Mouse (Mus musculus): ENCODE measurements around the gene Ece1. TPM values are rescaled to one million over a fixed set of nuclear protein-coding genes. Genes with fewer than 3 reads are reported as not detected.

Gene Ece1
- total RNA-seq, 4 experiments from 2014 or later: 47.2 to 63.1 (median 53.9) TPM

- no peak for DNase-seq (ENCODE audit: low spot score in 2 of 2)
Observed at GRCm38 (mm10) chr4:137913321-137914057, 51.5 kb downstream of the Ece1 start.

DNA sequence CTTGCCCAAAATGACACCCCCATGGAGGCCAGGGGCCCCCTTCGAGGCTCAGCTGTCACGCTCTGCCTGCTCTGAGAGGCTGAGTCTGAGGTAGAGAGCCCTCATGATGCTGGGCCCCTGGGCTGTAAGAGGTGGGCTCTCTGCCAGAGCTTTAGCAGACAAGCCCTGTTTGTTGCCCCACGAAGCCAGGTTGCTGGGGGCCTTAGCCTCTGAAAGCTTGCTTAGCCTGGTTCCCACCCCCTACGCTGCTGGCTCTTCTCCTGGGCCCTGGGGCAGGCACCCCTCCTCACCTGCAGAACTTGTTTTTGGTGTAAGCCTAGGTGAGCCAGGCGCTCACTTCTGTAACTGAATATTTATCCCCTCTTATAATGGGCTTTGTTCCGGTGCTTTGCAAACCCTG, 55.6 kb downstream of the Ece1 start:
- no peak for DNase-seq (ENCODE audit: low spot score in 2 of 2)

DNA sequence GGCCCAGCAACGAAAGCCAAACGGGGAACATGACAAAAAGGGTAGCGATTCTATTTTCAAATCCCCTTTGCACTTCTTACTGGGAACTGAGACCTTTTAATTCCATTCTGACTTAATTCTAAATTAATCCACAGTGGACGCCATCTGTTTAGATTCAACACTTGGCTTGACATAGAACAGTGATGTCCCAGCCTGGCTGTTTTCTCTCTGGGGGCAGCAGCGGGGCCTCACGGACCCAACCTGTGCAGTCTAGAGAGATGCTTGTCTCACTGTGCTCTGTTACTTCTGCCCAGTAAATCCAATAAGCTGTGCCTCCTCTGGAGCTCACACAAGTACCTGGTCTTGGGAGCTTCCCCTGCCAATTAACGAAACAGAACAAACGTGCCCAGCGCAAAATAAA, 56.5 kb downstream of the Ece1 start:
- no peak for DNase-seq (ENCODE audit: low spot score in 2 of 2)

DNA sequence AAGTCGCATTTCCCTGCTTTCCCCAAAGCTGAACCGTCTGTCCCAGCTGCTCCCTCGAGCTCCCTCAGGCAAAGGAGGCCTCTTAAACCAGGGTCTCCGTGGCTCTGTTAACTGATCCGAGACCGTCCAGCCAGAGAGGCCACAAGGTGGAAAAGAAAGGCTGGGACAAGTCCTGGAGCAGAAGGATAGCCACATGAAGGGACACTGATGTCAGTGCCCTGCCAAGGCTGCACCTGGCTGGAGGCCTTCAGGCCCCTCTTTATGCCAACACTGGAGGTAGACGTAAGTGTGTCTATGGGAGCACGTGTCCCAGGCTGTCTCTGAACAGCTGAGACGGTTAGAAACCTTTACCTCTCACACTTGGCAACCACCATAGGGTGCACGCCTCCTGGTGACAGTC, 57.1 kb downstream of the Ece1 start:
- no peak for DNase-seq (ENCODE audit: low spot score in 2 of 2)

- DNase-seq (ENCODE audit: low spot score in 2 of 2): no peak
Observed at GRCm38 (mm10) chr4:137920005-137920404, 58.0 kb downstream of the Ece1 start.

DNA sequence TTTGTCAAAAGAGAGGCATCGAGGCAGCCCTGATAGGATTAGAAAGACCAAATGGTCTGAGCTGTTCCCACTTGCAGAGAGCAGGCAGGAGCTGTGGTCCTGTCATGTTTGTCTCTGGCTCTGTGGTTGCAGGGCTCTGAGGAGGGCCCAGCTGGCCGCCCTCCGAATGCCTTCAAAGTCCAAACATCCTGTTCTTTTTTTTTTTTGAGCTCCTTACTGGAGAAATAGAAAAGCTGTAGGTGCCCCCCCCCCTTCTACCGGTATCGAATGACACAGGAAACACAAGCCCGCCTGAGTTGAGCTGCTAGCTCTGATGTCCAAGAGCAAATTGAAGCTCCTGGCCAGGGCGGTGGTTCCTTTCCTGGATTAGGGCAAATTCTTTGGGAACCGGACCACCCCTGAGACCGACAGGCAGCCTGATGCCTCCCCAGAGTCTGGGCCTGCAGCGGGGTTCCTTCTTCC, 58.5 kb downstream of the Ece1 start:
- no peak for DNase-seq (ENCODE audit: low spot score in 2 of 2)

DNA sequence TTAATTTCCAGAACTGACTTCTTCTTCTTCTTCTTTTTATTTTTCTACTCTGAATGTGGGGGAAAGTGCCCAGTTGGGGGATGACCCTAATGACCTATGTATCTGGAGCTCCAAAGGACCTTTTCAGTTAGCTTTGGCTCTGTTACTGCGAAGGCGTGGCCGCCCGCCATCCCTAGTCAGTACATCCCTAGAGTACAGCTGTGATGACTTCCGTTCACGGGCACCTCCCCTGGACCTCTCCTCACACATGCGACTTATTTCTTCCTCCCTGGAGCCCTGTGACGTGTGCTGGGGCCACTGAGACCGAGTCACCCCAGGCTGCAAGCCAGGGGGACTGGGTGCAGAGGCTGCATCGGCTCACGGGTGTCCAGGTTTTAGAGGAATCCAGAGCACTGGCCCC, 59.5 kb downstream of the Ece1 start:
- no peak for DNase-seq (ENCODE audit: low spot score in 2 of 2)

DNA sequence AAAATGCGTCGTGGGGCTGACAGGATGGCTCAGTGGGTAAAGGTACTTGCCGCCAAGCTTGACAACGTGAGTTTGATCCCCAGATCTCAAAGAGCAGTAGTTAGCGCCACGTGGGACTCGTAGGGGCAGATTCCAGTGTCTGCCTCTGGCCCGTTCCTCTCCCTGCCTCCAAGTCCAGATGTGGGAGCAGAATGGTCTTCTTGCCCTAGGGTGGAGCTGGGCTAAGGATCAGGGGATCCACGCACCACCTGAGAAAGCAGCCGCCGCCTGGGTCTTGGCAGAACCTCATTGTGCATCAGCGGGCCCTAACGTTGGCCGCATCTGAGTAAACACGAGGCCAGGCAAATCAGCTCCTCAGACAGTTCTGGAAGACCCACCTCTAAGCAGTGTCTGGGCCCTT, 61.0 kb downstream of the Ece1 start:
- no peak for DNase-seq (ENCODE audit: low spot score in 2 of 2)

- no peak for DNase-seq (ENCODE audit: low spot score in 2 of 2)
Observed at GRCm38 (mm10) chr4:137925176-137925575, 63.1 kb downstream of the Ece1 start.

- no peak for DNase-seq (ENCODE audit: low spot score in 2 of 2)
Observed at GRCm38 (mm10) chr4:137926161-137926560, 64.1 kb downstream of the Ece1 start.

GRCm38 (mm10) chr4:137927136-137927535, 65.1 kb downstream of the Ece1 start:
- DNase-seq (ENCODE audit: low spot score in 2 of 2): no peak

DNA sequence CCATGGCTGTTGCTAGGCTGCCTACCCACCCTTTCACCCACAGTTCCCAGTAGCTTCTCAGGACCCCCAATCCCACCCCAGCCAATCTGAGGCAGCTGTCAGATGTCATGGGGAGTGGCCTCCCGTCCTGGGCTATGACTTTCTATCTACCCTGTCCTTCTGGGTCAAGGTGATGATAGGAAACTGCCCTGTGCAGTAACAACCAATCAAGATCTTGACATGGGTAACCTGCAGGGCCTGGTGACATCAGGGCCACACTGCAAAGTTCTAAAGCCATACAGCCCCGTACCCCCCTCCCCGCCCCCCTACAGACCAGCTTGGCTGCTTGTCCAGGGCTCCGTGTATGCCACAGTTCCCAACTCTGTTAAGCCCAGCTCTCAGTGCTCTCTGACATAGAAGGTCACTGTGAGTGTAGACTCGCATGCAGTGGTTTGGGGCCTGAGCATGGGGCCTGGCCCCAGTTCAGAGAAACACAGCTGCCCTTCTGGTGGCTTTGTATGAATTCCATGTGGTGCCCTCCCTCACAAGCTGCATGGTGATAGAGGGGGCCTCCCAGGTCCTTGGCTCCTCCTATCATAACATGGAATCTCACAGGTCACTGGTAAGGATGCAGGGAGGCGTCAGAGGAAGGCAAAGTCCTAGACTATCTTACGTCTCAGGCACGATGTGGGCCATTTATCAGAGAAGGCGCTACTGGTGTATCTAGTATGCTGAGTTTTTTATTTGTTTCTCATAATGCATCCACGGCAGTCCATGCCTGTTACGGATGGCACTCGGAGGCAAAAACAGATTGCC, 65.9 kb downstream of the Ece1 start:
- DNase-seq (ENCODE audit: low spot score in 2 of 2): no peak

GRCm38 (mm10) chr4:137928813-137929212, 66.8 kb downstream of the Ece1 start:
- DNase-seq (ENCODE audit: low spot score in 2 of 2): no peak

- no peak for DNase-seq (ENCODE audit: low spot score in 2 of 2)
Observed at GRCm38 (mm10) chr4:137929341-137930016, 67.4 kb downstream of the Ece1 start.

- DNase-seq (ENCODE audit: low spot score in 2 of 2): no peak
Observed at GRCm38 (mm10) chr4:137930500-137931008, 68.5 kb downstream of the Ece1 start.

- DNase-seq (ENCODE audit: low spot score in 2 of 2): peak in 1 of 2 experiments; percentile 32
Observed at GRCm38 (mm10) chr4:137931009-137931757, 69.1 kb downstream of the Ece1 start.

GRCm38 (mm10) chr4:137932554-137933178, 70.6 kb downstream of the Ece1 start:
- no peak for DNase-seq (ENCODE audit: low spot score in 2 of 2)

GRCm38 (mm10) chr4:137933328-137933727, 71.3 kb downstream of the Ece1 start:
- DNase-seq (ENCODE audit: low spot score in 2 of 2): no peak

GRCm38 (mm10) chr4:137936134-137936533, 74.1 kb downstream of the Ece1 start:
- DNase-seq (ENCODE audit: low spot score in 2 of 2): no peak

DNA sequence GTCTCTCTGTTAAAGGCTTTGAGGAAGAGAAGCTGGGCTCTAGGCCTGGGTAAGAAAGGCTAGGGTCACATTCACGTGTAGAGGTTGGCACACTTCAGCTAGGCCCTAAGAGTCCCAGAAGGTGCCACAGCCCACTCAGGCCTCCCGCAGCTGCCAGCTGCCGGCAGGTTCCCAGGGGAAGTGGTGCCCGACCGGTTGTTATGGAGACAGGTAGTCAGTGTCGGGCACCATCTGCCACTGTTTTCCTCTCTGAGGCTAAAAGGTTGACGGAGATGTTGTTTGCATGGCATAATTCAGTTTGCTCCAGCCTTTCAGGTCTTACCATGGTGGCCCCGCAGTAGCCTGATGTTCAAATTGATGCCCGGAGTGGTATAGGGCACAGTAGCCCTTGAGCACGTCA, 78.0 kb downstream of the Ece1 start:
- peak in 1 of 2 experiments; percentile 31 for DNase-seq (ENCODE audit: low spot score in 2 of 2)

Data from layer of hippocampus, adult 8-10 months (tissue).